Mouse (Mus musculus): ENCODE measurements around the gene Hormad1. TPM values are rescaled to one million over a fixed set of nuclear protein-coding genes. Genes with fewer than 3 reads are reported as not detected.

Gene Hormad1
- polyA plus RNA-seq (2021), result not detected

DNA sequence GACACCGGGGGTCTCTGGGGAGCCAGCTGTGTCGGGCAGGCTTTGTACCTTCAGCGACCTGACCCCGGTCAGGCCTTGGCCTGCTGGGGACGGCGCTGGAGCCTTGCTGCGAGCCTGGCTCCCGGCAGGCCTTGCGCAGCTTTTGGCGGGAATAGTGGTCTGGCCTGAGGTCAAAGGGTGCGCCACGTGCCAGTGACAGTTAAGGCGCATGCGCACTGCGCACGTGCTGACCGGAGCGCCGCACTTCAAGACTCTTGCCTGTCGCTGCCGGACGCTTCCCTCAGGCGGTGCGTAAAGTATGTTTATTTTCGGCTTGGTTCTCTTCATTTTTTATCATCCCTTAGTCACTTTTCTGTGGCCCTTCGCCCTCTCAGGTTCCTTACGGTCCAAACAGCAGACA is at the start of gene Hormad1:
Gene Hormad1 (plus strand): TSS at position 241 of the 400 bp plus-strand sequence.
- ChIA-PET POLR2A (no interaction called here), CTCF (interaction anchor here (1.0 kb wide), 1 partner anchor 11 kb away, joined by 3 read pairs; no protein-coding TSS in a partner anchor)
- H3K27me3 ChIP-seq, result no peaks in the 10 kb centered on the region
- ATAC-seq, result no peak
- in situ Hi-C loops (cut with MboI; ENCODE audit: low pct_unique_long_range_greater_than_20kb), result no loop called here
- DNase-seq (ENCODE audit: low read depth, low spot score), result no peak
- no peak for TF ChIP-seq CTCF (IDR thresholded peaks at IDR 0.05)

DNA sequence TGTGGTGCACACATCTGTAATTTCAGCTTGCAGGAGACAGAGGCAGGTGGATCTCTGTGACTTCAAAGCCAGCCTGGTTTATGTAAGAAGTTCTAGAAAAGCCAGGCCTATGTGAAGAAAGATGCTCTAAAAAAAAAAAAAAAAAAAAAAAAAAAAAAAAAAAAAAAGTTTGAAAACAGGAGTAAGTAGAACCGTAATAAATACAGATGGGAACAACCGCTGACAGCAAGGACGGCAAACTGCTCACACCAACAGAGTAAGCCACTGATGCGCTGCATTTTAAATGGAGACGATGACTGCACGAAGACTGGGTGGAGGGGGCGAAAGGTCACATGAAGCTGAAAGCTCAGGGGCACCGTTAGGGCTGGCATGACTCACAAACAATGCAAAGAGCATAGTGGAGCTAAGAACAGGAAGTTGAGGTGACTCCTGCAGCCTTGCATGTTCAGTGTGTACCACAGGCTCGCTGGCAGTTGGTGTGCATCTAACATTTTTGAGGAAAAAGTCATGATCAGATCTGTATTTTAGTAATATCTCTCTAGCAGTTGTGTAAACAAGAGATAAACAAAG is 47.8 kb upstream of the Hormad1 start:
- no peak for TF ChIP-seq CTCF (IDR thresholded peaks at IDR 0.05)
- DNase-seq (ENCODE audit: low read depth, low spot score) (no peak), ATAC-seq (no peak)
- ChIA-PET CTCF (no interaction called here), POLR2A (no interaction called here)
- H3K27me3 ChIP-seq, result no peaks in the 10 kb centered on the region
- in situ Hi-C loops (cut with MboI; ENCODE audit: low pct_unique_long_range_greater_than_20kb), result loop anchor here (5.0 to 10.0 kb wide), 2 partner anchors 323 to 1076 kb away; no protein-coding TSS in a partner anchor

DNA sequence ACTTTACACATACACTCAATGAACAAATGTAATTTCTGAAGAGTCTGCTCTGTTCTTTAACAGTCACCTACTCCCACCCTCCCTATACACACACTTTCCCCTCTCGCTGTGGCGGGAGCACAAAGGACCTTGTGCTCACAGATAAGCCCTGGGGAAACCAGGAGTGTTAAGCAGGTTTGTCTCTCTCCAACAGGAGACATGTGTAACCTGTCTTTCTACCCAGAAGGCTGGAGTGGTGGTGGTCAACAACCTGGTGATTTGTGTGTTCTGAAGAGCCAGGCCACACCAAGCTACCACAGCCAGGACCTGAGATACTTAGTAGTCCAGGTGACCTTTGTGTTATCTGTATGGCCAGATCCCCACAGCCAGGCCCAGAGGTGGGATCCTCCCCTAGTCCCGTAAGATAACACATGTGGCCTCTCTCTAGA is 42.8 kb upstream of the Hormad1 start:
- ChIA-PET POLR2A (interaction anchor here (1.4 kb wide), 1 partner anchor 249 kb away, joined by 3 read pairs; no protein-coding TSS in a partner anchor), CTCF (interaction anchor here (0.7 to 1.7 kb wide), 9 partner anchors 16 to 134 kb away, joined by 3 to 5 read pairs (median 3); no protein-coding TSS in a partner anchor)
- no peak for TF ChIP-seq CTCF (IDR thresholded peaks at IDR 0.05)
- H3K27me3 ChIP-seq, result no peaks in the 10 kb centered on the region
- ATAC-seq (no peak), DNase-seq (ENCODE audit: low read depth, low spot score) (no peak)
- in situ Hi-C loops (cut with MboI; ENCODE audit: low pct_unique_long_range_greater_than_20kb), result loop anchor here (5.0 to 10.0 kb wide), 2 partner anchors 256 to 318 kb away; no protein-coding TSS in a partner anchor

DNA sequence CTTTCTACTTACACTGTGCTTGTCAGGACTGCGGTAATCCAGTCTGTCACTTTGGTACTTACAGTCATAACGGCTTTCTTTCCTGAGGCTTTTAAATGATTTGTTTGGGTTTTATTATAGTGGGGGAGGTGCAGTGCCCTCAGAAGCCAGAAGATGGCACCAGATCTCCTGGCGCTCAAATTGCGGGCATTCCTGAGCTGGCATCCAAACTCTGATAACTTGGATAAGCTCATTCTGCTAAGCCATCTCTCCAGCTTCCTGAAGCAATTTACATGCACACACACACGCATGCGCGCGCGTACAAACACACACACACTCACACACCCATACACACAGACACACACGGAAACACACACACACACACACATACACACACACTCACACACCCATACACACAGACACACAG is 42.0 kb upstream of the Hormad1 start:
- peak; percentile 96 for TF ChIP-seq CTCF (IDR thresholded peaks at IDR 0.05)
- in situ Hi-C loops (cut with MboI; ENCODE audit: low pct_unique_long_range_greater_than_20kb), result loop anchor here (5.0 to 10.0 kb wide), 2 partner anchors 255 to 317 kb away; no protein-coding TSS in a partner anchor
- ChIA-PET POLR2A (no interaction called here), CTCF (interaction anchor here (0.7 to 2.1 kb wide), 21 partner anchors 10 to 258 kb away, joined by 3 to 9 read pairs (median 4); partner anchors contain the start of genes Ctsk, Ctss, Ensa and Golph3l)
- no peaks in the 10 kb centered on the region for H3K27me3 ChIP-seq
- DNase-seq (ENCODE audit: low read depth, low spot score) (peak; percentile 39), ATAC-seq (no peak)

DNA sequence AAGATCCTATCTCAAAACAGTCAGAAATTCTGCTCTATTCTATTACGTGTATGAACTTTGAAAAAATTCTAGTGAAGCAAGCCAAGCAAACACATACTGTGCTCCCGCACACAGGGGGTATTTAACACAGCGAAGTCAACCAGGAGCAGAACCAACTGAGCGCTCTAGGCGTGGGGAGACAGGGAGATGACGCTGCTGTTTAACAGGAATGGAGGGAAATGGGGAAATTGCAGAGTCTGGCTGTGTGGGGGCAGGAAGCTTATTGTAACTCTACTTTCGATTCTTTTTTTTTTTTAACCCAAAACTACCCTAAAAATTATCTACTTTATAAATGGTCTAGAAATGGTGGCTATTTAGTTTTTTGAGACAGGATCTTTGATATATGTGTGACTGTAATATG is 40.6 kb upstream of the Hormad1 start:
- ChIA-PET CTCF (interaction anchor here (1.0 to 2.1 kb wide), 6 partner anchors 14 to 254 kb away, joined by 3 to 8 read pairs (median 4); no protein-coding TSS in a partner anchor), POLR2A (no interaction called here)
- H3K27me3 ChIP-seq, result no peaks in the 10 kb centered on the region
- DNase-seq (ENCODE audit: low read depth, low spot score) (no peak), ATAC-seq (no peak)
- TF ChIP-seq CTCF (IDR thresholded peaks at IDR 0.05), result no peak
- in situ Hi-C loops (cut with MboI; ENCODE audit: low pct_unique_long_range_greater_than_20kb), result loop anchor here (5.0 to 10.0 kb wide), 2 partner anchors 253 to 316 kb away; no protein-coding TSS in a partner anchor

DNA sequence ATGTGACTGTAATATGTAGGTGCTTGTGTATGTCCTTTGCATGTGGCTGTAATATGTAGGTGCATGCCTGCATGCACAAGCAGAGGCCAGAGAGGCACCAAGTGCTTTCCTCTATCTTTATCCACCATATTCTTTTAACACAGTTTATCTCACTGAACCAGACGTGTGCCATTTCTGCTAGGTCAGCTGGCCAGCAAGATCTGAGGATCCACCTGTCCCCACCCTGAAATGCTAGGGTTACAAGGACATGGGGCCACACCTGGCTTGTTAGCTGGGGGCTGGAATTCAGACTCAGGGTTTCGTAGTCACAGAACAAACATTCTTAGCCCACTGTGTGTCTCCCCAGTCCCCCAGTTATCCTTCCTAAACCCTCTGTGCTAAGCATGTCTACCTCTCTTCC is 40.2 kb upstream of the Hormad1 start:
- H3K27me3 ChIP-seq, result no peaks in the 10 kb centered on the region
- ChIA-PET CTCF (interaction anchor here (1.0 to 2.1 kb wide), 6 partner anchors 14 to 254 kb away, joined by 3 to 8 read pairs (median 3); no protein-coding TSS in a partner anchor), POLR2A (interaction anchor here (1.2 kb wide), 1 partner anchor 12 kb away, joined by 3 read pairs; no protein-coding TSS in a partner anchor)
- in situ Hi-C loops (cut with MboI; ENCODE audit: low pct_unique_long_range_greater_than_20kb), result loop anchor here (5.0 to 10.0 kb wide), 2 partner anchors 253 to 315 kb away; no protein-coding TSS in a partner anchor
- DNase-seq (ENCODE audit: low read depth, low spot score) (no peak), ATAC-seq (no peak)
- TF ChIP-seq CTCF (IDR thresholded peaks at IDR 0.05), result no peak

DNA sequence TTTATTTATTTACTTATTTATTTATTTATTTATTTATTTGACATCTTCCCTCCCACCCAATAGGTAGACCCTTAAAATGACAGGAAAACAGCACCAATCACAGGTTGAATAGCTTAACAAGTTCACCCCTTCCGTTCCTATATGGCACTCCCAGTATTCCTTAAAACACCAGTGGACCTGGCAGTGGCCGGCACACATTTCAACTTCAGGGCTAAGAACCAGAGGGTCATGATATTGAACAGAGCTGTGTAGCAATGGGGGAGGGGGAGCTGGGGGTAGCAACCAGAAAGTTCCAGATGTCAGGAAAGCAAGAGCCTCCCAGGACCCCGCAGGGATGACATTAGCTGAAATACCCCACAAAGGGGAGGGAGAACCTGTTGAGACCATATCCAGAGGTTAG is 39.4 kb upstream of the Hormad1 start:
- ATAC-seq (no peak), DNase-seq (ENCODE audit: low read depth, low spot score) (no peak)
- no peaks in the 10 kb centered on the region for H3K27me3 ChIP-seq
- in situ Hi-C loops (cut with MboI; ENCODE audit: low pct_unique_long_range_greater_than_20kb), result no loop called here
- CTCF ChIA-PET, result interaction anchor here (1.2 to 1.9 kb wide), 2 partner anchors 13 to 23 kb away, joined by 3 read pairs; no protein-coding TSS in a partner anchor
- POLR2A ChIA-PET, result interaction anchor here (1.2 kb wide), 1 partner anchor 12 kb away, joined by 3 read pairs; no protein-coding TSS in a partner anchor
- TF ChIP-seq CTCF (IDR thresholded peaks at IDR 0.05), result no peak

DNA sequence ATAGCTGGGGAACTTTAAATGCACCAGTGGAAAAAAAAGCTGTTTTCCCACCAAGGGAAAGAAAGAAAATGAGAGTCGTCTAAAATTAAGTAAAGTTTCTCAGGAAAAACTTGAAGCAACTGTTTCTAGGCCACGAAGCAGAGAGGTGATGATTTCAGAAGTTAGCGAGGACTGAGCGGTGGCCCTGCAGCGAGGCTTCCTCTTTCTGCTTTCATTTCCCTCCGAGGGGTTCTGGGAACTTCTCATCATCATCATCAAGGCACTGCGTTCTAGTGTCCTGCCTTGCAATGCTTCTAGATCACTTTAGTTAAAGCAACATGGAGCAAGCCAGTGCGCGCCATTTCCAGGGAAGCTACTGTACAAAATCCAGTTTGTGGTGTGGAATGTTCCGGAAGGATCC is 38.3 kb upstream of the Hormad1 start:
- POLR2A ChIA-PET, result interaction anchor here (0.9 kb wide), 1 partner anchor 31 kb away, joined by 3 read pairs; no protein-coding TSS in a partner anchor
- DNase-seq (ENCODE audit: low read depth, low spot score) (no peak), ATAC-seq (no peak)
- in situ Hi-C loops (cut with MboI; ENCODE audit: low pct_unique_long_range_greater_than_20kb), result no loop called here
- CTCF ChIA-PET, result interaction anchor here (1.9 kb wide), 1 partner anchor 22 kb away, joined by 3 read pairs; no protein-coding TSS in a partner anchor
- no peak for TF ChIP-seq CTCF (IDR thresholded peaks at IDR 0.05)
- H3K27me3 ChIP-seq, result no peaks in the 10 kb centered on the region

DNA sequence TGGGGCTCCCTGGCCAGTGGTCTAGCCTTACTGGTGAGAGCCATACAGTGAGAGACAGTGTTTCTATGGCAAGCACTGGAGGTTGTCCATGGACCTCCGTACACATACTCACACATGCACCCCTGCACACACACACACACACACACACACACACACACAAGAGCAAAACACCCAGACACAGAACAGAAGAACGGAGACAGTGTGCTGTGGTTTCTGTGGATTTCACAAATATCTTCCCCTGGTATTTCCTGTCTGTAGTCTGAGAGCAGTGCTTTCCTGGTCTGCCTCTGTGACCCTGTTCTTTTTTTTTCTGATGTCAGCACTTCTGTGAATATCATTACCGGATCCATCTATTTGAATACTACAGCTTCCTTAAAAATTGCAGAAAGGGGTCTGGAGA is 35.8 kb upstream of the Hormad1 start:
- no peak for TF ChIP-seq CTCF (IDR thresholded peaks at IDR 0.05)
- ChIA-PET POLR2A (no interaction called here), CTCF (interaction anchor here (1.0 kb wide), 1 partner anchor 20 kb away, joined by 3 read pairs; no protein-coding TSS in a partner anchor)
- in situ Hi-C loops (cut with MboI; ENCODE audit: low pct_unique_long_range_greater_than_20kb), result no loop called here
- DNase-seq (ENCODE audit: low read depth, low spot score), result no peak
- no peak for ATAC-seq
- no peaks in the 10 kb centered on the region for H3K27me3 ChIP-seq

DNA sequence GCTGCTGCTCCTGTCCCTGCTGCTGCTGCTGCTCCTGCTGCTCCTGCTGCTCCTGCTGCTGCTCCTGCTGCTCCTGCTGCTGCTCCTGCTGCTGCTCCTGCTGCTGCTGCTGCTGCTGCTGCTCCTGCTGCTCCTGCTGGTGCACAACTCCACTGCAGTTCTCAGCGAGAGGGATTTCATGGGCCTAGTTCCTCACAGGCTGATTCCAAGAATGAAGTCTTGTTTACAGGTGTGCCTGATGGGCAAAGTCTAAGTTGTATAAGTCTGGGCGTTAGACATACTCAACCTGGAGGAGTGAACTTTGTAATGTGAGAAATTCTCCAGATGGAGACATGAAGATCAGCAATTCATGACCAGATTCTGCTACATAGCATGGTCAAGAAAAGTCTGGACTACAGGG is 34.8 kb upstream of the Hormad1 start:
- CTCF ChIA-PET, result no interaction called here
- POLR2A ChIA-PET, result no interaction called here
- DNase-seq (ENCODE audit: low read depth, low spot score) (no peak), ATAC-seq (no peak)
- H3K27me3 ChIP-seq, result no peaks in the 10 kb centered on the region
- in situ Hi-C loops (cut with MboI; ENCODE audit: low pct_unique_long_range_greater_than_20kb), result no loop called here
- no peak for TF ChIP-seq CTCF (IDR thresholded peaks at IDR 0.05)

DNA sequence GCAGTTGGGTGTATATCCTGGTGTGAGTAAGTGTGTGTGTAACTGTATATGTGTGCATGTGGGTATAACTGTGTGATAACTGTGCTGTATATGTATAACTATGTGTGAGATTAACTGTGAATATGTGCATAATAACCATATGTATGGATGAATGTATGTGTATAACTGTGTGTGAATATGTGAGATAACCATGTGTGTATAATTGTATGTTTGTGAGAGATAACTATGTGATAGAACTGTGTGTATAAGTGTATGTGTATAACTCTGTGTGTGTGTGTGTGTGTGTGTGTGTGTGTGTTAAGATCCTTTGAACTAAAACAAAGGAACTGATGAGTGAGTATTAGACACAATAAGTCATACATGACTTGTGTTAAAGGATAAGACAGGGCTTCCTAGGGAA is 33.4 kb upstream of the Hormad1 start:
- DNase-seq (ENCODE audit: low read depth, low spot score), result no peak
- ATAC-seq, result no peak
- in situ Hi-C loops (cut with MboI; ENCODE audit: low pct_unique_long_range_greater_than_20kb), result no loop called here
- ChIA-PET CTCF (interaction anchor here (1.9 kb wide), 1 partner anchor 9 kb away, joined by 7 read pairs; no protein-coding TSS in a partner anchor), POLR2A (interaction anchor here (1.2 kb wide), 1 partner anchor 21 kb away, joined by 3 read pairs; no protein-coding TSS in a partner anchor)
- TF ChIP-seq CTCF (IDR thresholded peaks at IDR 0.05), result no peak
- no peaks in the 10 kb centered on the region for H3K27me3 ChIP-seq

All from Patski (cell line).